Mouse (Mus musculus) ovary, postnatal 14 days (tissue): ENCODE results near the gene 5430427O19Rik.
A peak's percentile ranks its signal among the peaks of the same experiment; 100 is the strongest.

Source experiments
- DNase-seq: peaks from one replicate; pipeline ENCODE4 v3.0.0; 2022; ENCODE audit warnings: low spot score

Gene 5430427O19Rik

GRCm38 (mm10) chrX:85869914-85870483 is at the start of gene 5430427O19Rik:
TSS of gene 5430427O19Rik (plus strand) at chrX:85870354.
- no peak for DNase-seq

GRCm38 (mm10) chrX:85827719-85828453 is 42.3 kb upstream of the 5430427O19Rik start:
- no peak for DNase-seq

- DNase-seq, result no peak
Observed at GRCm38 (mm10) chrX:85829000-85829399, 41.2 kb upstream of the 5430427O19Rik start.

- DNase-seq, result no peak
Observed at GRCm38 (mm10) chrX:85839174-85839573, 31.0 kb upstream of the 5430427O19Rik start.

GRCm38 (mm10) chrX:85855938-85856337 is 14.2 kb upstream of the 5430427O19Rik start:
- no peak for DNase-seq

- DNase-seq, result no peak
Observed at GRCm38 (mm10) chrX:85857169-85857568, 13.0 kb upstream of the 5430427O19Rik start.

- no peak for DNase-seq
Observed at GRCm38 (mm10) chrX:85868079-85868478, 2.1 kb upstream of the 5430427O19Rik start.

GRCm38 (mm10) chrX:85871371-85872056 is 1.4 kb downstream of the 5430427O19Rik start:
- no peak for DNase-seq

- no peak for DNase-seq
Observed at GRCm38 (mm10) chrX:85874367-85874766, 4.2 kb downstream of the 5430427O19Rik start.

GRCm38 (mm10) chrX:85875951-85876350 is 5.8 kb downstream of the 5430427O19Rik start:
- no peak for DNase-seq

- DNase-seq, result no peak
Observed at GRCm38 (mm10) chrX:85877747-85878146, 7.6 kb downstream of the 5430427O19Rik start.

GRCm38 (mm10) chrX:85878293-85878692 is 8.1 kb downstream of the 5430427O19Rik start:
- DNase-seq, result no peak

GRCm38 (mm10) chrX:85879198-85879977 is 9.2 kb downstream of the 5430427O19Rik start:
- peak; percentile 1 for DNase-seq

- no peak for DNase-seq
Observed at GRCm38 (mm10) chrX:85886651-85887050, 16.5 kb downstream of the 5430427O19Rik start.

- no peak for DNase-seq
Observed at GRCm38 (mm10) chrX:85901195-85901594, 31.0 kb downstream of the 5430427O19Rik start.

GRCm38 (mm10) chrX:85919034-85919433 is 48.9 kb downstream of the 5430427O19Rik start:
- DNase-seq, result no peak

GRCm38 (mm10) chrX:85932991-85933390 is 62.8 kb downstream of the 5430427O19Rik start:
- no peak for DNase-seq
